Mouse (Mus musculus) Muller cell, postnatal 12 days (primary cell): ENCODE results near the gene Rtraf.
"Not testable (repeated sequence)": the region's sequence is repeated elsewhere in the genome, so short reads cannot be mapped to it uniquely, and the experiment has no call there.

Experiments
- DNase-seq: peaks from one replicate; pipeline ENCODE4 v3.0.0-alpha.2; 2015; ENCODE audit errors: inconsistent ontology term

The Rtraf gene

DNA sequence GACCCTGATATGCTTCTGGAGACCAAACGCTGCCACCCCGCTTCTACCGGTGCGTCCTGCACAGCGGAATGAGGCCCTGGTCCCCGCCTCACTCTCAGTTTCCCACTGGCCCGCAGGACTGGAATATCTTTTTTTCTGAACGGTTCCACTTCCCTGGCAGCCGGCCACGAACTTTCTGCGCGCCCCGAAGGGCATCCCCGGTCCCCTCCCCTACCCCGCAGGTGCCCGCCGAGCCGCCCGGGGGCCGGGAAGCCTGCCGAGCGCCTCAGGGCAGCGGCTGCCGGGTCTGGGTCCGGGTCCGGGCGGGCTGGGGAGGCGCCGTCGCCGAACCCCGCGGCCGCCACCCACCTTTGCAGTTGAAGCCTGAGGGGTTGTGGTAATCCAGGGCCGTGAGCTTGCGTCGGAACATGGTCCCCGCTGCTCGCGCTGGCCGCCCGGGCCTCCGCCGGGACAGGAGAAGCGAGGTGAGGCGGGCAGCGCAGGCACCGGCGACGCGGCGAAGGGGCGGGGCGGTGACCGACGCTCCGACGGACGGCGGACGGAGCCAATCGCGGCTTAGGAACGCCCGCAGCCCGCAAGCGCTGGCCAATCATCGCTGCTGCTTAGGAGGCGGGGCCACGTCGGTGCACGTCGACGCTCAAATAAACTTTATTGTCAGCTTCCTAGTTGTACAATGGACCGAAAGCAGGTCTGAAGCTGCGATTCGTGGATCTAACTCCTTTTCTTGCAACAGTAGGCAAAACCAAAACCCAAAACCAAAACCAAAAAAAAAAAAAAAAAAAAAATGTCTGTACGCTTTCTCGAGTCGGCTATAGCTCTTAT lies at the start of gene Rtraf:
Gene Rtraf, minus strand, starts transcription at position 504 of the 822 bp plus-strand sequence.
- peak; percentile 96 for DNase-seq

DNA sequence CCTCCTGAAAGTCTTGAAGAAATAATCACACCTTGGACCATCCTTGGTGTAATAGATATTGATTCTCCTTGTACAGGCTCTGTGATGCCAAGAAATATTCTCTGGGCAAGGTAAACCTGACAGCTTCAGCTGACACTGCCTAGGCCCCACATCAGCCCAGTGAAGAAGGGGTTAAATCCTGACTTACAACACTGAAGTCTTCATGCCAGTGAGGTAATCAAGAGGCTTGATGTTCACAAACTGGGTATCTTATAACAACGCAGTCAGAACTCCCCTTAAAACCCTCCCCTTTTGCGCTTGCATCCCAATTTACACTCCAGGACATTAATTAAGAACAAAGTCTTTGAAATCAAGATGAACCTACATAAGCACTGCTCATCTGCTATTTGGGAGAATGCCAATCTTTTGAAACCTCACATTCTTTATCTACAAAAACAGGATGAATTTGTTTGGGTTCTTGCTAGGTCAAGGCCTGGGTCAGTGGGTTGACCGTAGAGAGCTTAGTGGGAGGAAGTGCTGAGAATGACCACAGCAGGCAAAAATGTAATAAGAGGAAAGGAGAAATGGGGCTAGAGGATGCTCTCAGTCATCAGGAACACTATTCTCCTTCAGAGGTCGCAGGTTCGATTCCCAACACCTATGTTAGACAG lies 43.8 kb upstream of the Rtraf start:
- DNase-seq, result peak; percentile 81

DNA sequence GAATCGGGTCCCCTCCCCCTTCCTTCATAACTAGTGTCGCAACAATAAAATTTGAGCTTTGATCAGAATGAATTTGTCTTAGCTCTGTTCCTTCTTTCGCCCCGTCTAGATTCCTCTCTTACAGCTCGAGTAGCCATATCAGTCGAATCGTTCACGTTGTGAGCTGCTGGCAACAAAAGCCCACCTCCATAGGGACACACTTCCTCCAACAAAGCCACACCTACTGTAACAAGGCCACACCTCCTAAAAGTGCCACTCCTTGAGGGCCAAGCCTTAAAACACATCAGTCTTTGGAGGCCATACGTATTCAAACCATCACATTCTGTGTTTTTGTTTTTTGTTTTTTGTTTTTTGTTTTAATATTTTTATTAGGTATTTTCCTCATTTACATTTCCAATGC lies 41.5 kb upstream of the Rtraf start:
- DNase-seq, result not testable (repeated sequence)

DNA sequence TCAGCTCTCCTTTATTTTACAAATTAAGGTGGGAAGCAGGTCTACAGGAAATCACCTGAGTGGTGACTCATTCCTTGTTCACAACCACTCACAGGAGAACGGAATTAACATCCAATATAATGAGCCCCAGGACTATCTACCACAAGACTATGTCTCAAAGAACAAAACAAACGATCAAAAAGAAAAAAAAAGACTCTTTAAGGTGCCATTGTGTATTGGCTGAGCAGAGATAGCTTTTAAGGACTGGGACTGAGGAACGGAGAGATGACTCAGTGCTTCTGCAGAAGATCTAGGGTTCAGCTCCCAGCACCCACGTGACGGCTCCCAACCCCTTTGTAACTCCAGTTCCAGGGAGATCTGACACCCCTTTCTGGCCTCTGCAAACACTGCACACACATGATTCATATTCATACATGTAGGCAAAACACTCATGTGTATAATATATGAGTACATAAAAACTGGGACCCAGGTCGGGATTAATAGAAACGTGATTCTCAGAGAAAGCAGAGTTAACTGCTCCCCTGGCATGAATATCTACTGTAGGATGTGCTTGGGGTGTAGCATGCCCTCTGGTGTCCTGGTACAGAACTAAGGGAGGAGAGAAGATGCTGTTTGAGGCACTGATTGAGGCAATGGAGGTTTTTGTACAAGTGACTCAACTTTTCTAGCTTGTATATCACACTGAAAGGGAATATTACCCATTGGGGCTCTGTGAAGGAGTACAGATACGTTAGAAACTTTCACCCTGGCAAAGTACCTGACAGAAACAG lies 37.9 kb upstream of the Rtraf start:
- DNase-seq, result no peak

DNA sequence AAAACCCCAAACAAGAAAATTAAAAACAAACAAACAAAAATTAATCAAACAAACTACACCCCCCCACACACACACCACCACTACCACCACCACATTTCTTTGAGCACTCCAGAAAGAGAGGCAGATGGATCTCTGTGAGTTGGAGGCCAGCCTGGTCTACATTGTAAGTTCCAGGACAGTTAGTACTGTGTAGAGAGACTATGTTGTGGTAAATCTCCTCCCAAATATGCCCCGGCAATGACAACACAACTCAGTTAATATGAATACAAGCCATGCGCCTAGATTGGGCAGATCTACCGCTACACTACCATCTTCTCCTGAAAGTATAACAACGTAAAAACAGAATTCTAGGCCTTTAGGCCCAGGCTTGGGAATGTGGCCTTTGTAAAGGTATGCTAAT lies 36.7 kb upstream of the Rtraf start:
- DNase-seq, result no peak

DNA sequence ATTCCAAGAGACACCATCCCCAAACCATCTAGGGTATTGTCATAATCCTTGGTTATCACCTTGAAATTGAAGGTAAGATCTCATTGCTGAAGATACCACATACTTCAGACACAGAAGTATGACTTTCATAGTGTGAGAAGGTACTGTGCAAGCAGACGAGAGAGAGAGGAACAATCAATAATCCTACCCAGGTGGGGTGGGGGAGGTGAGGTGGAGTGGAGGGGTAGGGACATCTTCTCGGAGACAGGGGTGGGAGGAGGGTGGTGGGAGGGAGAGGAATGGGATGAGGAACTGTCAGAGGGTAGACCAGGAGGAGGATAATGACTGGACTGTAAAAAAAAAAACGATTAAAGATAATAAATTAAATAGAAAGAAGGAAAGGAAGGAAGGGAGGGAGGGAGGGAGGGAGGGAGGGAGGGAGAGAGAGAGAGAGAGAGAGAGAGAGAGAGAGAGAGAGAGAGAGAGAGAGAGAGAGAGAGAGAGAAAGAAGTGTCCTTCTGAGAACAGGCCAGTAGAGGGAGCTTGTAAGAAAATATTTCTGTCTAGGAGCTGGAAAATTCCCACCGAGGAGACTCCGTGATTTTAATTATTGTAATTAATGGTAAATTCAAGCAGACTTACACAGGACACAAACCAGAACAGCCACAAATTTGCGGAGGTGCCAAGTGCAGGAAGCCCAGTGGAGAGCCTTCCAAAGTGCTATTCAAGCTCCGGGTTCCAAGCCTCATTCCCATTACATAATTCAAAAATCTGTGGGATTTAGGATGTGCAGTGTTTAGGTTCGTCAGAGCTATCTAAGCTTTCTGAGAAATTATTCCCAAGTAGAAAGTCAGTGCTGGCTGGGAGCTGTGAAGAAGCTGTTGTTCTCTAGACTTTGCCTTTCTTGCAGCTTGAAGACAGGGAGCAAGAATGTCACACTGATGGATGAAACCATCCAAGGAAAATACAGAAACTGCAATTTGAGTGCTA lies 35.5 kb upstream of the Rtraf start:
- DNase-seq, result peak; percentile 39

DNA sequence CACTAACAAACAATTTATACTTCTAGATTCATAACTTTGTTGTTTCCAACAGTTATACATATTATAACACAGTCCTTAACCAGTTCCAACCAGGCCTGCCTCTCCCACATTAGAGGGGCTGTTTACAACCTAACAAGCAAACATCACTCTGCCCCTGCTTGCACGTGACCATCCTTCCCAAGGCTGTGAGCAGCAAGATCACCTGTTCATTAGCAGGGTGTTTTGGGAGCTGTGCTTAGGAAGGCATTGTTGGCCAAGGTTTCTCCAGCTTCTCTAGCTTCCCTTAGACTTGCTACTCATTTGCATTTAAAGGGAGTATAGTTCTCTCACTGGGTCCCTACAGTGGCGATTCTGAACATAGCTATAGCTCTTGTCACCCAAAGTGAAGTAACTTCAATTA lies 34.7 kb upstream of the Rtraf start:
- DNase-seq, result no peak

DNA sequence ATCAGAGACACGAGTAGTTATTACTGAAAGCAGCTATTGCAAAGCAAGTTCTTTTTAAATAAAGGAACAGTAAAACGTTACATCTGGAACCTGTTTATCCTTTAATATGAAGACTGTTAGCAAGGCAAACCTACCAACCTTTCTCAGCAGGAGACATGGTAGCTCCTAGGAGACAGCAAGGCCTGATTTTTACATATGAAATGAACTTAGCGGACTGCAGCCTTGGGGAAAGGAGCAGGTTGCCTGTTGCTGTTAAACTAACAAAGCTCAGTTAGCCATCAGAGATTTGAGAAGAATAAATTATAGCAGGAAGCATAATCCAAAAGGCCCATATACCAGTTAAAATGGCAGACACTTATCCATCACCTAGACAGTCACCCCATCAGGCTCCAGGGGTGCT lies 29.8 kb upstream of the Rtraf start:
- no peak for DNase-seq

DNA sequence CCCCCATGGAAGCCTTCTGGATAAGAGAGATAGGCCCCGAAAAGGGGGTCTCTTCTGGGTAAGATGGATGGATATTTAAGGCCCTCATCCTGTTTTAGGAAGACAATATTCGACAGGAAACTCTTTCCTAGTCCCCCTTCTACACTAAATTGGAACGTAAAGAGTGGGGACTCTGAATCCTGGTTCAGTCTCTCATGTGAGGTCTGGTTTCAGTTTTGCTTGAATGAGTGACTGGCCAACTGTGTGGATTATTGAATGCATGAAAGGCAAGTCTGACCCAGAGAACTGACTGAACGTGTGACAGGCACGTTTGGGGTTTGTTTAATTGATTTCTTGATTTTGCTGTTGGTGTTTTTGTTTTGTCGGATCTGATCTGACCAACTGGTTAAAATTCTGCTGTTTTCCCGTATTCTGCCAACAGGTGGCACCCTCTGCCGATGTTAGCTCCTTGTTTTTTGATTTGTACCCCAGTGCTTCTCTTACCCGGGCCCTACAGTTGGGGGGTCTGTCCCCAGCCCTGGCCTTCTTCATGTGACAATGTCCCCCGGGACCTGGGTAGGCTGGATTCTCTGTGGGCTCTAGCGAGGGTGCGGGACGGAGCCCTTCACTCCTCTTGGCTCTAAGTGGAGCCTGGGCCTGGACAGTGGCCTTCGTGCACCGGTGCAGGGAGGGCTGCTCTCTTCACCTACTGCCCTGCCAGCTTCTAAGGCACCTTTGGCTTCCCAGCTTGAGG lies 16.1 kb upstream of the Rtraf start:
- peak; percentile 37 for DNase-seq

DNA sequence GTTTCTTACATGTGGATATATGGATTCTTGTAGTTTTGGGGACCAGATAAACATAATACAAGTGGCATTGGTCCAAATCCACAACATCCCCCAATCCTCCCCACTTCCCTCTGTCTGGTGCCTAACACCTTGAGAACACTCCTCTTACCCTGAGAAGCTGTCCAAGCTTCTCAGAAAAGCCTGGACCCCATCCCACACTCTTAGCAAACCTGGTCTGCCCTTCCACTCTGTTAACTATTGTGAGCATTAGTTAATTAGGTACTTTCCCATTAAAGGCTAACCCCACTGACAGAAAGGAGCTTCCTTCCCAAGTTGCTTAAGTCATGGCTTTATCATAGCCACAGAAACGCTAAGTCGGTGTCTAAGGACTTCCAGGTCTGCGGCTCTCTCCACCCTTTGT lies 12.7 kb upstream of the Rtraf start:
- DNase-seq, result no peak

DNA sequence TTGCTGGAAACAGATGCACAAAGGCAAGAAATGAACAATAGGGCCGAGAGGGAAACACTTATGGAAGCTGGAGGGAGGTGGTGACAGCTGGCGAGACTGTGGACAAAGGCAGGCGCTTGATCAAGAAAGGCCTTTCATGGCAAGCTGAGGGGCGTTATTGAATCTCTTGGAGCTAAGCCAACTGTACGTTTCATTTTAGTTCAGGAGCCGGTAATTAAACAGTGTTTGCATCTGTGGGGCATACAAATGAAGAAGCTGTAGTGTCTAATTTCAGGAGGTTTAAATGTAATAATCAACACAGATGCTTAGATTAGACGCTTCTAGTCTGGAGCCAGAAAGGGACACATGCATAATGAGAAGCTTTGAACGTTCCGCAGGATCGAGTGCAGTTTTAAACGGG lies 1.9 kb upstream of the Rtraf start:
- peak; percentile 19 for DNase-seq

DNA sequence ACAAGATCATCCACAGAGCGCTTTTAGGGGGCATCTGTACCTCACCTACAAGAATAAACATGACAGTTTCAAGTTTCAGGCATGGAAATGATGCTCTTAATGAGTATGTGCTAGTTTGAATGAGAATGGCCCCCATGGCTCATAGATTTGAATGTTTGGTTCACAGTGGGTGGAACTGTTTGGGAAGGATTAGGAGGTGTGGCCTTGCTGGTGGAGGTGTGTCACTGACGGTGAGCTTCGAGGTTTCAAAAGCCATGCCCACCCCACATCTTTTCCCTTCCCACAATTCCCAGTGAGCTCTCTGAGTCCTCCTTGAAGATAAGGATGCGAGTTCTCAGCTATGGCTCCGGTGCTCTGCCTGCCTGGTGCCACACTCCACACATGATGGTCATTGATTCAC lies 1.9 kb downstream of the Rtraf start:
- no peak for DNase-seq

DNA sequence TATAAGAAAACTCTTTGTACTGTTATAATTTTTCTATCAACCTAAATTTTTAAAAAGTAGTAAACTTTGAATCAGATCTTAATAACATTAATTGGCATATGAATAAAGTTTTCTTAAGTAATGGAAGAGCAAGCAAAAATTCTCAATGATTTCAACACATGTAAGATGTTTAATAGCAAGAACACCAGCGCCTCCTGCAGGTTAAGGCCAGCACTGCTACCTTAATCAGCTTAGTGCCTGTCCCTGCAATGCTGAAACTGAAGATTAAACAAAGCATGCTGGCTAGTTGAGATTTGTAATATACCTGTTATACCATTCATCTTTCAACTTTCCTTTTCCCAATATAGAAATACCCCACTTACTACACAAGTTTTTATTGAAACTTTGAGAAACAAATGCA lies 5.7 kb downstream of the Rtraf start:
- DNase-seq, result peak; percentile 60

DNA sequence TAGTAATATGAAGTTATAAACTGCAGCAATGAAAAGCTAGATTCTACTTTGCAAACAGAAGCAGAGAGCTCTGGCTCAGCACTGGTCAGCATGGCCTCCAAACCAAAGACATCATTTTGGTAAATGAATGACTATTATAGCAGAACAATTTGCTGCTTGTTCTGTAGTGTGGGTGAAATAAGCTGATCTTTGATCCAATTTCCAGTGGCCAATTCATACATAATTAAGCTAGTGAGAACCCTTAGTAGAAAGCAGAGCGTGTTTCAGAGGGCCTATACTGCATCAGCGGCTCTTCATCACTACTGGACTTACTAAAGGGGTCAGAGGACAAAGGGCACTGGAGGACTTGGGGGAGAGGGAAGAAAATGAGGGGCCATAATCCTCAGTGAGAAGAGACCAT lies 10.6 kb downstream of the Rtraf start:
- no peak for DNase-seq

DNA sequence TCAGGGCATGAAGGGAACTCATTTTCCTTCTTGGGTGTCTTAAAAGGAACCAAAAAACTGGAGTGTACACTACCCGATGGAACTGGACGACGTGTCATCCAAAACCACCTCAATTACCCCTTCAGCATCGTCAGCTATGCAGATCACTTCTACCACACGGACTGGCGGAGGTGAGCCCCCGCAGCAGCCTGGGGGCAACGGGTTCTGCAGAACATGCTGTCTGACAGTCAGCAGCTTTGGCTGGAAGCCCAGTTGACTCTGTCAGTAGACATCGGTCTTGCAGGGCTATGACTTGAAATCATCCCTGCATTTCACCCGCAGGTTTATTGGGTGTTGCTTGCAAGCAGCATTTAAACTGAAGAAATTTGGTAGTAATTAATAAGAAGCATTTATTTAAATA lies 13.7 kb downstream of the Rtraf start:
- DNase-seq, result no peak

DNA sequence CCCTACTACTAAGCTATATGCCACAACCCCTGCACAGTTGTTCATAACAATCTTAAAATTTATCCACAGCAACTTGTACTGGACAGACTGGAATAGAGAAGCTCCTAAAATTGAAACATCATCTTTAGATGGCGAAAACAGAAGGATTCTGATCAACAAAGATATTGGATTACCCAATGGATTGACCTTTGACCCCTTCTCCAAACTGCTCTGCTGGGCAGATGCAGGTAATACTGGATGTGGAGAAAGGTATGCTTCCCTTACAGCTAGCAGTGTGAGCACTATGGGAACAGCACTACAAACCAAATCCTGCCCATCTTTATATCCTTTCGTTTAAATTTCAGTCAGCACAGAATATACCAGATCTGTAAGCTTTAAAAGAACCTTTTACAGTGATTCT lies 15.8 kb downstream of the Rtraf start:
- no peak for DNase-seq

DNA sequence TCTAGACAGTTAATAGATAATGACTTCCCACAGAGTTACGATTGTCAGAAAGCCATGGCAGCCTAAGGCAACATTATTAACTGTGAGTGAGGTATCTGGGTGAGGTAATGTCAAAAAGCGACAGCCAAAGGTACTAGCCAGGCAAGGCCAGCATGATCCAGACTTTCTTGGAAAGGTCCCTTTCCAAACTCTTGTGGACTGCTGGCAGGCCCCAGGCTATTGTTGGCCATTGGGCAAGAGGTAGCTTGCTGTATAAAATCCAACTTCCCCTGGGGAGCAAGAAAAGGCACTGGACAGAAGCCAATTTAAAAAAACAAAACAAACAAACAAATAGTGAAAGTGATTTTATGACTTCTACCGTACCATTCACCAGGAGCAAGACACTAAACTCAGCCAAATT lies 16.3 kb downstream of the Rtraf start:
- no peak for DNase-seq

DNA sequence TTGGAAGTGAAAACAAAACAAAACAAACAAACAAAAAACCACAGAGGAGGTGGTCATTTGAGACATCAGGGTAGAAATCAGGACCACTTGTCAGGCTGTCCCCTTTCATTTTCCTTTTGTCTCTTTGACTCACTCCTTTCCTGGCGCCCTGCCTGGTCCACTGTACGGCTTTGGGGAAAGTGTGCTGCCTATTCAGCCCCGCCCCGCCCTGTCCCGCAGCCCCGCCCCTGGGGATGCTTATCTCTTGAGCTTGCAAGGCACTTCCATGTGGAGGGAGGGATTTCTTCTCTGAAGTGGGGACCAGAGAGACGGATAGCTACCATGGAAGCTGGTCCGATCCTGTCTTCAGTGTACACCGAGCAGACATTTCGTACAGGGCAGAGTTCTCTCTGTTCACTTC lies 20.0 kb downstream of the Rtraf start:
- peak; percentile 62 for DNase-seq

DNA sequence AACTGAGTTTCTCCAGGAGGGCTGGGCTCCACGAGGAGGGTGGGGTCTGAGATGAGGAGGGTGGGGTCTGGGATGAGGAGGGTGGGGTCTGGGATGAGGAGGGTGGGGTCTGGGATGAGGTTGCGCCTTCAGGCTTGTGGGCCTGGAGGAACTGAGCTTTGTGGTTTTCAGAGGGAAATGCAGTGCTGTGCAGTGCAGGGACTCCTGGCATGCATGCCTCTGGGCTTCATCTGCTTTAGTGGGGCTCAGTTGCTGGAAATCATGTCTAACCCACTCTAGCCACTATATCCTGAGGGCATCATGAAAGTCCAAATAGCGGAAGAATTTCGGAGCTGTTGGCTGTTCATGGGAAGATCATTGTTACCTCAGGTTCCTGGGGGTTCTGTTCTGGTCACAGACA lies 20.4 kb downstream of the Rtraf start:
- no peak for DNase-seq

DNA sequence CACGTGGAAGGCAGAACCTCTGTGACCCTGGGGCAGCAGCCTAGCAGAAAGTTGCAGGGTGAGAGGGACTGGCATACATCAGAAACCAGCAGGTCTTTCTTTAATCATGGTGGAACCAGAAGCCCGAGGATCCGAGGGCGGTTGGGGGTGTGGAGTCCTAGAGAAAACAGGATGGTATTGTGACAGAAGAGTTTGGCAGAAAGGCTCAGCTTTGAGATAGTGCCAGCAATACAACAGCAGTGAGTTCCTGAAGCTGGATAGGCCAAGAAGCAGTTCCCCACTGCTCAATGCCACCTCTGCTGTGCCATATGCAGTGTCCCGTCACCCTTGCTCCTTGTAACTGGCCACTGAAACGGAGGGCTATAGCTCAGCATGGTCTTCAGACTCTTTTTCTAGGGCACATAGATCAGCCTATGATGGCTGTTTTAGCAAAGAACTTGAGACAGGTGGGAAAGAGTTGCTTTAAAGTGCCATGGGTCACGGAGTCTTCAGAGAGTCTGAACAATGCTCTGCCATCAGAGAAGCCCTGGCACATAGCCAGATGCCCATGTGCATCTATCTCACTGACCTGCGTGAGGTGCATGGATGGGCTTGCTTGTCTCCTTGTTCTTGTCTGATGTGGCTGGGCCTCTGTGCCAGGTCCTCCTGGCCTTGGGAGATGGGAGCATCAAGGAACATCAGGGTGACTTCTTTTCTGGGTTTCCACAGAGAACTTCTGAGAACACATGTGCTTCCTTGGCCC lies 22.0 kb downstream of the Rtraf start:
- DNase-seq, result no peak
